Mouse (Mus musculus): Measurements from ENCODE around the gene Fam57b. TPM values are rescaled to one million over a fixed set of nuclear protein-coding genes. Genes with fewer than 3 reads are reported as not detected.

Gene Fam57b
- total and polyA plus RNA-seq, 2 experiments from 2014 or later, result 0.99 to 2.6 TPM

GRCm38 (mm10) chr7:126774463-126774862 is 23.0 kb upstream of the Fam57b start:
- no peak overlapping the region for H3K4me3 ChIP-seq (ENCODE audit: low read depth, low read length)

GRCm38 (mm10) chr7:126775185-126775977 is 22.1 kb upstream of the Fam57b start:
- no peak for TF ChIP-seq EP300 (IDR thresholded peaks at IDR 0.05; ENCODE audit: low read depth)
- TF ChIP-seq CTCF (IDR thresholded peaks at IDR 0.05; ENCODE audit: low read depth), result peak; percentile 24; the same call in 1 of the 2 replicates
- H3K4me2 ChIP-seq (ENCODE audit: low read depth, low read length), result no peak overlapping the region
- no peak overlapping the region for H3K9ac ChIP-seq (replicated peaks; ENCODE audit: low read depth, low read length)
- peaks cover 15% of the 10 kb centered on the region; the same call in 1 of the 2 replicates for H3K4me1 ChIP-seq (ENCODE audit: control insufficient read depth, insufficient read depth)
- H3K36me3 ChIP-seq (replicated peaks; ENCODE audit: control insufficient read depth, insufficient read depth, low read length), result peaks cover 19% of the 10 kb centered on the region
- ATAC-seq (ENCODE audit: insufficient read depth, low read depth), result no peak
- H3K27me3 ChIP-seq (ENCODE audit: control insufficient read depth, insufficient read depth, low read length), result no peaks in the 10 kb centered on the region
- no peak for DNase-seq (ENCODE audit: low spot score)
- 76% methylated on average over 10 of the region's 10 CpGs for WGBS
- no peaks in the 10 kb centered on the region for H3K9me3 ChIP-seq (replicated peaks; ENCODE audit: control insufficient read depth, low read length)
- no peak overlapping the region for H3K4me3 ChIP-seq (ENCODE audit: low read depth, low read length)
- no peak overlapping the region for H3K27ac ChIP-seq (ENCODE audit: low read depth)

More at GRCm38 (mm10) chr7:126774463-126774862, 23.0 kb upstream of the Fam57b start:
- WGBS, result 72% methylated on average over 2 of the region's 2 CpGs
- Histone ChIP-seq H3K4me1 (ENCODE audit: control insufficient read depth, insufficient read depth) (peaks cover 11% of the 10 kb centered on the region; the same call in 1 of the 2 replicates), H3K27ac (ENCODE audit: low read depth) (no peak overlapping the region), H3K36me3 (replicated peaks; ENCODE audit: control insufficient read depth, insufficient read depth, low read length) (peaks cover 28% of the 10 kb centered on the region), H3K9ac (replicated peaks; ENCODE audit: low read depth, low read length) (no peak overlapping the region), H3K27me3 (ENCODE audit: control insufficient read depth, insufficient read depth, low read length) (no peaks in the 10 kb centered on the region), H3K9me3 (replicated peaks; ENCODE audit: control insufficient read depth, low read length) (no peaks in the 10 kb centered on the region), H3K4me2 (ENCODE audit: low read depth, low read length) (no peak overlapping the region)
- ATAC-seq (ENCODE audit: insufficient read depth, low read depth), result no peak
- DNase-seq (ENCODE audit: low spot score), result no peak
- TF ChIP-seq EP300 (IDR thresholded peaks at IDR 0.05; ENCODE audit: low read depth), result no peak
- no peak for TF ChIP-seq CTCF (IDR thresholded peaks at IDR 0.05; ENCODE audit: low read depth)

DNA sequence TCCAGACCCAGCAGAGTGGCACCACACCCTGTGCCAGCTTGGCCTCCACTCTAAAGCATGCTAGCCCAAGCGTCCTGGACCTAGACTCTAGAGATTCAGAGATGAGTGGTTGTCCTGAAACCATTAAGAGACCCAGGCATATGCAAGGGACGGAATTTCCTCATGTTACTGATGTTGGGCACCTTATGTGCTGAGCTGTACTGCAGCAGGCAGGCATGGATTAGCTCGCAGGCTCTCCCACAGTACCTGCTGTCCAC is 21.6 kb upstream of the Fam57b start:
- H3K36me3 ChIP-seq (replicated peaks; ENCODE audit: control insufficient read depth, insufficient read depth, low read length), result peaks cover 14% of the 10 kb centered on the region
- H3K9ac ChIP-seq (replicated peaks; ENCODE audit: low read depth, low read length), result peak overlapping the region; percentile 92; the same call in 1 of the 2 replicates
- peak overlapping the region; percentile 92 for H3K4me2 ChIP-seq (ENCODE audit: low read depth, low read length)
- no peak for TF ChIP-seq CTCF (IDR thresholded peaks at IDR 0.05; ENCODE audit: low read depth)
- TF ChIP-seq EP300 (IDR thresholded peaks at IDR 0.05; ENCODE audit: low read depth), result no peak
- DNase-seq (ENCODE audit: low spot score) (no peak), ATAC-seq (ENCODE audit: insufficient read depth, low read depth) (no peak)
- H3K4me1 ChIP-seq (ENCODE audit: control insufficient read depth, insufficient read depth), result peaks cover 18% of the 10 kb centered on the region; the same call in 1 of the 2 replicates
- H3K27ac ChIP-seq (ENCODE audit: low read depth), result peak overlapping the region; percentile 84
- no peaks in the 10 kb centered on the region for H3K9me3 ChIP-seq (replicated peaks; ENCODE audit: control insufficient read depth, low read length)
- no peak overlapping the region for H3K4me3 ChIP-seq (ENCODE audit: low read depth, low read length)
- no peaks in the 10 kb centered on the region for H3K27me3 ChIP-seq (ENCODE audit: control insufficient read depth, insufficient read depth, low read length)
- 66% methylated on average over 3 of the region's 3 CpGs for WGBS

DNA sequence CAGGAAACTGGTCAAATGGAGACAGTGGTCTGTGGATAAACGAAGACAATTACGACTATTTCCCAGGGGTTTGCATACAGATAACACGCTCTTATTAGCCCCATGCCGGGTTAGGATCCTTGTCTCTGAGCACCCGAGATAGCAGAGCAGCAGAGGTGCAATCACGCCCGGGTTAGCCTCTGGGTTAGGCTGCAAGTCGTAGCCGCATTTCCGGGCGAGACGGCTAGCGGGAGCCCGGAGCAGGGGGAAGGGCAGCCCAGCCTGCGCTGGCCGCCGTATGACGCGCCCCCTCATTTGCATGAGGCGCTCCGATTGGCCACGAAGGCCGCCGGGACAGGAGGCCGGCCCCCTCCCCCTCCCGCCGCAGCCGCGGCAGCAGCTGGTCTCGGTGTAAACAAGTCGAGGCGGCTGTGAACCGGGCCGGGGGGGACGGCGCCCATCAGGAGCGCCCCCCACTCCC is 20.8 kb upstream of the Fam57b start, which contains the start of gene Ypel3:
Gene Ypel3 (plus strand): TSS at position 358 of the 460 bp plus-strand sequence.
- Histone ChIP-seq H3K27me3 (ENCODE audit: control insufficient read depth, insufficient read depth, low read length) (no peaks in the 10 kb centered on the region), H3K4me2 (ENCODE audit: low read depth, low read length) (peak within 1 kb of the TSS; percentile 92), H3K36me3 (replicated peaks; ENCODE audit: control insufficient read depth, insufficient read depth, low read length) (peaks cover 7% of the 10 kb centered on the region), H3K4me1 (ENCODE audit: control insufficient read depth, insufficient read depth) (peaks cover 24% of the 10 kb centered on the region; the same call in 1 of the 2 replicates), H3K9me3 (replicated peaks; ENCODE audit: control insufficient read depth, low read length) (no peaks in the 10 kb centered on the region), H3K9ac (replicated peaks; ENCODE audit: low read depth, low read length) (peak within 1 kb of the TSS; percentile 92), H3K27ac (ENCODE audit: low read depth) (peak within 1 kb of the TSS; percentile 84), H3K4me3 (ENCODE audit: low read depth, low read length) (peak within 1 kb of the TSS; percentile 76)
- under 1% methylated on average over 31 of the region's 37 CpGs for WGBS
- DNase-seq (ENCODE audit: low spot score) (peak; percentile 95), ATAC-seq (ENCODE audit: insufficient read depth, low read depth) (peak; percentile 91)
- no peak for TF ChIP-seq CTCF (IDR thresholded peaks at IDR 0.05; ENCODE audit: low read depth)
- peak; percentile 62; the same call in 1 of the 2 replicates for TF ChIP-seq EP300 (IDR thresholded peaks at IDR 0.05; ENCODE audit: low read depth)

DNA sequence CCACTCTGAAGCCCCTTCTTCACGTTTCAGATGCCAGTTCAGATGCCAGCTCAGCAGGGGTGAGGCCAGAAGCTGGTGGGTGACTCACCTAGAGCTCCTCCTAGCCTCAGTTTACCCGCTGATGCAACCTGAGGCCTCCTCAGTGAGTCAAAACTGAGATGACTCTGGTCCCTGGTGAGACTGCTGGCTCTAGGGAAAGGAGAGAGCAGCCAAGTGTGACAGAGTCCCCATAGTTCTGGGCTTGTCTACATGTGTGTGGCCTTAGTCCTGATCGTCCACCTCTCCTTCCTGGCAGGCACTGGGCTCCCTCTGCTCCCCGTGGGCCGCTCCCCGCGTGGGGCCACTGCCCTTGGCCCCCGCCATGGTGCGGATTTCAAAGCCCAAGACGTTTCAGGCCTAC is 20.0 kb upstream of the Fam57b start:
- Histone ChIP-seq H3K27me3 (ENCODE audit: control insufficient read depth, insufficient read depth, low read length) (no peaks in the 10 kb centered on the region), H3K4me3 (ENCODE audit: low read depth, low read length) (peak overlapping the region; percentile 76), H3K27ac (ENCODE audit: low read depth) (peak overlapping the region; percentile 84), H3K4me2 (ENCODE audit: low read depth, low read length) (peak overlapping the region; percentile 92), H3K36me3 (replicated peaks; ENCODE audit: control insufficient read depth, insufficient read depth, low read length) (peaks cover 7% of the 10 kb centered on the region; the same call in 1 of the 2 replicates), H3K4me1 (ENCODE audit: control insufficient read depth, insufficient read depth) (peaks cover 24% of the 10 kb centered on the region; the same call in 1 of the 2 replicates), H3K9me3 (replicated peaks; ENCODE audit: control insufficient read depth, low read length) (no peaks in the 10 kb centered on the region), H3K9ac (replicated peaks; ENCODE audit: low read depth, low read length) (peak overlapping the region; percentile 92)
- no peak for ATAC-seq (ENCODE audit: insufficient read depth, low read depth)
- no peak for DNase-seq (ENCODE audit: low spot score)
- TF ChIP-seq EP300 (IDR thresholded peaks at IDR 0.05; ENCODE audit: low read depth) (no peak), CTCF (IDR thresholded peaks at IDR 0.05; ENCODE audit: low read depth) (no peak)
- 39% methylated on average over 10 of the region's 10 CpGs for WGBS

All from heart, postnatal 0 days (tissue).